Mouse (Mus musculus) C2C12 (cell line): Measurements from ENCODE around the gene E2f2.

ENCODE experiments used
- CEBPB ChIP-seq: IDR thresholded peaks from one replicate; pipeline ENCODE4 v1.6.1; 2011; ENCODE audit warnings: low read depth, mild to moderate bottlenecking, control low read depth, moderate library complexity
- CTCF ChIP-seq: IDR thresholded peaks from one replicate; pipeline ENCODE4 v1.5.1; 2011; ENCODE audit not compliant: control insufficient read depth, insufficient read depth, insufficient read length
- FOSL1 ChIP-seq: IDR thresholded peaks from one replicate; pipeline ENCODE4 v1.8.0; 2011; ENCODE audit warnings: mild to moderate bottlenecking, low read length; ENCODE audit not compliant: poor library complexity, insufficient read depth, severe bottlenecking
- MAX ChIP-seq: IDR thresholded peaks from one replicate; pipeline ENCODE4 v1.6.1; 2011; ENCODE audit warnings: mild to moderate bottlenecking, control low read depth
- MYOD1 ChIP-seq: IDR thresholded peaks from one replicate; pipeline ENCODE4 v1.6.1; 2011; ENCODE audit warnings: low read depth; ENCODE audit not compliant: control insufficient read depth, insufficient read length
- USF1 ChIP-seq: IDR thresholded peaks from one replicate; pipeline ENCODE4 v1.6.1; 2011; ENCODE audit warnings: low read depth, mild to moderate bottlenecking, control low read depth, moderate library complexity

DNA sequence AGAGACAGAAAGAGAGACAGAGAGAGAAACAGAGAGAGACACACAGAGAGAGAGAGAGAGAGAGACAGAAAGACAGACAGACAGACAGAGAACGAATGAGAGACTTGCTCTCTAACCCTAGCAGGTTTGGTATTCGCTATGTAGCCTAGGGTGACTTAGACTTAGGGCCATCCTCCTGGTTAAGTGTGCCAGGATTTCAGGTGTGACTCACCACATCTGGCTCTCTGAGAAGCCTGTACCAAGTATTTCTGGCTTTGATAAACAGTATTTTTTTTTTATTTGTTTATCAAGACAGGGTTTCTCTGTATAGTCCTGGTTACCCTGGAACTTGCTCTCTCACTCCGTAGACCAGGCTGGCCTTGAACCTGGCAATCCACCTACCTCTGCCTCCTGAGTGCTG lies 4.5 kb upstream of the E2f2 start:
- TF ChIP-seq USF1, result no peak
- no peak for TF ChIP-seq CTCF
- no peak for TF ChIP-seq MYOD1
- no peak for TF ChIP-seq FOSL1
- TF ChIP-seq CEBPB, result no peak
- no peak for TF ChIP-seq MAX
